Mouse (Mus musculus) urinary bladder, postnatal 25 days (tissue): Measurements from ENCODE around the gene Dync2h1.
"Not testable (repeated sequence)": the region's sequence is repeated elsewhere in the genome, so short reads cannot be mapped to it uniquely, and the experiment has no call there.

Experiments used
- DNase-seq: peaks from one replicate; pipeline ENCODE4 v3.0.0; 2022; ENCODE audit warnings: low spot score

Dync2h1 gene

DNA sequence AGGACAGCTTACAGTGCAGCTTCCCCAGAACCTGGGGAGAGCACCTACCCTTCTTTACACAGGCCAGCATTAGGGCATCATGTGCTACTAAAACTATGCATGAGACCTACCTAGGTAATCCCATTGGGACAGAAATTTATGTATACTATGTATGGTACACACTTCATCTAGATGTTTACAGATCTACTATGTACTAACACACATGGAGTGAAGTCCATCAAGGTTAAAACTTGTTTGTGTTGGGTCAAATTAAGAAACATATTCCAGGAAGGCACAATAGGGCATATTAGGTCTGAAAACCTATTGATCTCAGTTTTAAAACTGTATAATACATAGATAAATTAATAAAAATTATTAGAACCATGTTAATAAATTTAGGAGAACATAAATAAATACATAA lies 168.6 kb downstream of the Dync2h1 start:
- no peak for DNase-seq

DNA sequence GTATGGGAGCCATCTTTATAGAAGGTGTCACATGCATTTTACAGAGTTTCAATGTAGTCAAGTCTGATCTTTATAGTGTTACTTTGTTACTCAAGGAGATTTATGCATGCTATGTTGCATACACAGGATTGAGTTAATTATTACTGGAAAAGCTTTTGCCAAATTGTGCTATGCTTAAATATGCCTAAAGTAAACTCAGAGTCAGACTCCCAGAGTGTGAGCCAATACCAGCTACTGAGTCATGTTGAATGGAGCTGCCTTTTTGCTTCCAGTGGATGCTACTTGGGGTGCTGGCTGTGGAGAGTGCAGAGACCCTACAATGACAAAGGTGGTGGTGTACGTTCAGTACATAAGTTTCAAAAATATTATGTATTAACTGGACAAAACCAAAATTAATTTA lies 169.5 kb downstream of the Dync2h1 start:
- no peak for DNase-seq

DNA sequence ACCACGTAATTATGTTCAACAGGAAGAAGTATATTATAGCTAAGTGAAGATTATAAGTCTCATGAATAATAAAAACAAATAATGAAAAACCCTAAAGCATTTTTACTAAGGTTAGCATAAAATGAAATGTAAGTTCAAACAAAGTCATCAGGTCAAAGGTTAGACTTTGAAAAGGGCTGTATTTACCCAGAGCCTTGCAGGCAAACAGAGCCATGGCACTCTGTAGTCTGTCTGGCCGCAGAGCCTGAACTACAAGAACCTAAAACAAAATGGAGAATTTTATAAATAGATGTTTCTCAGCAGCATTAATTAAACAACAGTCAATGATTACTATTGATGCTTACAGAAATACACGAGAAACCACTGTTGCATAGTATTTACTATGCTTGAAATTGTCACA lies 174.5 kb downstream of the Dync2h1 start:
- no peak for DNase-seq

DNA sequence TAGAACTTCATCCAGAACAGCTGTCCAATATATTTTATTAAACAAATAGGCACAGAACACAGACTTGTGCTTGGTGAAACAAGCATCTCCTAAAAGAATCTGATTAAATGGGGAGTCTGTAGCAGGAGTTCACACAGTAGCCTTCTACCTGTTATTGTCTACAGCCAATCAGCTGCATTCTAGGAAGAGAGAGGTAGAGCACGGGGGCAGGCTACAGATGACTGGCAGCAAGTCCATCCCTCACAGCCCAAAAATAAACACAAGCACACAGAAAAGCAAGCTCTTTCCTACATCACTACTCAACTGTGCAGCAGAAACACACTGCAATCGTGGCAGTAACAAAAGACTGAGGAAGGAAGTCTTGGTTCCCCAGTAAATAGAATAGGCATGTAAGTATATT lies 189.4 kb downstream of the Dync2h1 start:
- no peak for DNase-seq

DNA sequence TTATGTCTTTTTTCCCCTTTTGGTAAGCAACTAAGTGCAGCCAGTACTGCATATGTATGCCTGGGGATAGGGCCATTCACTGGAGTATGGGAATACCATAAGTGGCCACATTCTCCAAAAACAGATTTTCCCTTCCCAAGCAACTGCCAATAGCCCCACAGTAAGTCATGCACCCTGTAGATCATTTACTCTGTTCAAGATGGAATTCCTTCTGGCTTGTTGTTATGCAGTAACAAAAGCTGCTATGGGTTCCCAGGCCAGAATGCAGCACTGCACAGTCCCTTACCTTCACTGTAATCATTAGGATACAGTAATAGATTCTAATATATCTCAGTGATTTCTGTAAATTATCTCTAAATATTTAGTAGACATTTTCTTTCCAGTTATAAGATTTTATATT lies 190.0 kb downstream of the Dync2h1 start:
- no peak for DNase-seq

DNA sequence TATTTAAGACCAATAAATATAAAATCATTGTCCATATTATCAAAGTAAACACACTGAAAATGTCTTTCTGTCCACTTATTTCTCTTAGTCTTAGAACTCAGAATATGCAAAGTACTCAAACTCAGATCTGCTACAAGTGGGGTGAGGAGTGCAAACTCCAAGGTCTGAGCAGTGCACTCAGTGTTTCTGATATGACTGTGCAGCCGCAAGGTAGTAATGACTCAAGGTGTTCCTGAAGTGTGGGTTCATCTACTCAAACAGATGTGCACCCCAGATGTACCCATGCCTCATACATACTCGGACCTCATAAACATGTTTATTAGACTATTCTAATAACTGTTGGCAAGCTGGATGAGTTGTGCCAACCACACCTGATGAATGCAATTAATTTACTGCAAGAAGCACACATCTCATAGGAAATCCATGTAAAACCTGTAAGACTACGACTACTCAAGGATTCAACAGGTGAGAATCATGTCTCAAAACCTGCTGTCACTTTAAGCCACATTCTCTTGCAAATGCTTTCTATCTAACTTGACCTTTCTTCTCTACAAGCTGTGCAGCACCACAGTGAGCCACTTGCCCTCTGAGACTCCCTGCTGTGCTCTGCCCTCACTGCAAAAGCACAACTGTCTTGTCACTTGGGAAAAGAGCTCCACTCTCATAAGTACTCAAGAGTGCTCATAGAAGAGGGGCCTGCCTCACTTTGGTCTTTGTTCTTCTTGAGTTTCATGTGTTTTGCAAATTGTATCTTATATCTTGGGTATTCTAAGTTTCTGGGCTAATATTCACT lies 195.2 kb downstream of the Dync2h1 start:
- no peak for DNase-seq

DNA sequence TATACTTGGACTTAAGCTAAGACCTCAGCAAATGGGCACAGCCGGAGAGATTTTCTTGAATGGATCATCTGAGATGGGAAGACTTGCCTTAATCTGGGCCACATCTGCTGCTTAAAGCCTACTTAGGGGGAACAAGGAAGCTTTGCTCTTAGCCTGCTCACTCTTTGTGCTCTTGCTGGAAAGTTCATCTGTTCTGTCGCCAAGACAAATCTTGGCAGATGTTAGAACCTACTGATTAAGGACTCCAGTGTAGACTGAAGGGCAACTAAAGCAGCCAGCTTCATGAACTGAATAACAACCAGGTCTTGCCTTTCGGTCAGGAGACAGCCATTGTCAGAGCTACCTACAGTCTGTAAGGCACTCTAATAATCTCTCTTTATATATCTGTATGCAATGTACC lies 198.1 kb downstream of the Dync2h1 start:
- no peak for DNase-seq

DNA sequence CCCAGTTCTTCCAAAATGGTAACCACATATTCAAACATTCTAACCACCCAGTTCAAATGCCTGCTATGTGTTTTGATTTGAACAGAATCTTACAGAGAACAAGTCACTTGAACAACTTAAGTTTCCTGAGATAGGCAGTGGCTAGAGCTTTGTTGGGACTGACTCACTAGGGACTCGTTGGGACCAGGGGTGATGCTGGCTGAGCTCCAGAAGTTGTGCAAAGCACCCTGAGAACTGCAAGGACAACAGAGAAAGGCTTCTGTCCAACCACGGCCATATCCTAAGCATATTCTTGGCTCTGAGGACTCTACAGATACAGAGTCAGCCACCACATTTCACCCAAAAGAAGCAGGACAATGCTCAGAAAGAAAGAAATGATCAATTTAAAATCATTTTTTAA lies 215.1 kb downstream of the Dync2h1 start:
- DNase-seq, result no peak

DNA sequence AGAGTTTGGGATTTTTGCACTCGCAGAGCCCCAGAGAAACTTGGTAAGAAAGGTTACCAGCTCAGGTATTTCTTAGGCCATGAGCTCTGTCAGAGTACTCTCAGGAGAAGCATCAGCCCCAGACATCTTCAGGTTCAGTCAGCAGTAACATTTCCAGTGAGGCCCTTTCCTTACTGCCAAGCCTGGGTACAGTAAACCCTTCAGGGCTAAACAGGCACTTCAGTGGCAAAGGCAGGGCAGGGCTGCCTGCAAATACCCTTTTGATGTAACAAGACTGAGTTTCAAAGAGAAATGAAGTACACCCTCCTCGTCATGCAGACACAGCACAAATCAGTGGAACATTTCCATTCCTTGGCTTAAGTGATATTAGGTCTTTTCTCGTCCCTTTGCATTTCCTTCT lies 219.2 kb downstream of the Dync2h1 start:
- no peak for DNase-seq

DNA sequence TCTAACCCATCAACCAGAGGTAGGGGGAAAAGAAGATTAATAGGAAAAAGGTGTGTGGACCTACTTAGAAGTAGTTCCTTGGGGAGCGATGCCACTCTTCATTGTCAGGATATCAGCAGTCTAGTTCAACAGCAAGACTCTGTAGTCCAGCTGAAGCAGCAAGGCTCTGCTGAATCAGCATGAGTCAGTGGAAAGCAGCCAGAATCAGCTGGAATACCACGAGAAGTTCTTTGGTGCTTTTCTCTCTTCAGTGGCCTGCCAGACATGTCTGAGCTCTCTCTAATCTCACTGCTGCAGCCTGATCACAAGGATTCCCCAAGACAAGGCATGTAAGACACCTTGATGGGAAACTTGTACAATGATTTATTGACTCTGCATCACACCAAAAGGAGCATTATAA lies 225.9 kb downstream of the Dync2h1 start:
- DNase-seq, result no peak

DNA sequence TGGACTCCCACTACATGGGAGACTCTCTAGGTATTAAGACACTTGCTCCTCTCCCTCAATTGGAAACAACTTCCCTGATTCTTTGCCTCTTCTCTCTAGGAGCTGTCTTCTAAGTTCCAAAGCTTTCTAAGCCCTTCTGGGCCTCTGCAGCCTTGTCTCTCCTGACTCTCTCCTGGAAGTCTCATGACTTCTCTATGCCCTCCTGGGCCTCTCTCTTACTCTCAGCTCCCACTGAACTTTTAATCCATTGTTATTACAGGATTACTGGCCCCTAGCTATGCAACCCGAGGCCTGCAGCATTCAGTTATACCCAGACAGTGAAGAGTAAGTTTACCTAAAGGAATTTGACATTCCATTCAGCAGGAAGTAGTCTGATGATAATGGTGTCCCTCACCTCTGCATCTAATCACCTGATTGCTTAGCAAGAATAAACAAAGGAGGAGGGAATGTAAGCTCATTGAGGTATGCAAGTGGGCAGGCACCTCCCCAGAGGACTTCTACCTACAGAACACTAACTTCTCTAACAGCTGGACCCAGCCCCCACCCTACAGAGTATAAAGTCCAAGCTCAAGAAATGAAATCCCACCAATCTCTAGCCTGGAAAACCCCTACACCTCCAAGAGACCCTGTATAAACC lies 256.7 kb downstream of the Dync2h1 start:
- DNase-seq, result no peak

DNA sequence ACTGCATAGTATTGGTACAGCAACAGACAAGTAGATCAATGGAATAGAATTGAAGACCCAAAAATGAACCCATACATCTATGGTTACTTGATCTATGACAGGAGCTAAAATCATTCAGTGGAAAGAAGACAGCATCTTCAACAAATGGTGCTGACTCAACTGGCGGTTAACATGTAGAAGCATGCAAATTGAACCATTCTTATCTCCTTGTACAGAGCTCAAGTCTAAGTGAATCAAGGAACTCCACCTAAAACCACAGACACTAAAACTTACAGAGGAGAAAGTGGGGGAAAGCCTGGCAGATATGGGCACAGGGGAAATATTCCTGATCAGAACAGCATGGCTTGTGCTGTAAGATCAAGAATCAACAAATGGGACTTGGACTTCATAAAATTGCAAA lies 270.8 kb downstream of the Dync2h1 start:
- DNase-seq, result no peak

DNA sequence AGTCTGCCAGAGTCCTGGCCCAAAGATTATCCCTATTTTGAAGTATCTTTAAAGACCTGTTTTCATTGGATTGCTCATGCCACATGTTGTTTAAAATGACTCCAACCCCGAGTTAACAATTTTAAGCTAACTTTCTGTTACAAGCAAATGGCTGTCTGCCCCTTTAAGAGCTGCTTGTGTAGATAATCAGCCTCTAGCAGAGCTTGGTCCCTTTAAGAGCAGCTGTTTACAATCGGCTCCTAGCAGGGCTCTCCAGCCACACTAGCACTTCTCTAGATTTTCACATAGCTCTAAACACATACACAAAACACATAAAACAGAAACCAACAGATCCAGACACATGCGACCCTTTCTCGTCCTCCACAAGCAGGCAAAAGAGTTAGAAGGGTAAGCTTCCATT lies 273.7 kb downstream of the Dync2h1 start:
- DNase-seq, result not testable (repeated sequence)

DNA sequence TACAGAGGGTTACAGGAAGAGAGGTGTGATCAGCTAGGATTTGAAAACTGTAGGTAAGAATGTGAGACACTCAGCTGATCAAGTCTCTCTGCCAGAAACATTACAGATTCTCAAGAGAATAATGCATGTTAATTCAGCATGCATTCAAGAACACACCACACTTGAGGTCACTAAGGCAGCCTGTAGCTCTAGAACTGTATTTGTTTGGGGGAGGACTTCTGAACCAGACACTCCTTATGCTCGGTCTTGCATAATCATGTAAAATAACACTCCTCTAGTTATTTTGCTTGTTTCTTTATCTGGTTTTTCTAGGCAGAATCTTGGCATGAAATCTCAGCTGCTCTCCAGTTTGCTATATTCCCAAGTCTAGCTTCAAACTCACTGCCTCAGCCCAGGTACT lies 282.6 kb downstream of the Dync2h1 start:
- no peak for DNase-seq

DNA sequence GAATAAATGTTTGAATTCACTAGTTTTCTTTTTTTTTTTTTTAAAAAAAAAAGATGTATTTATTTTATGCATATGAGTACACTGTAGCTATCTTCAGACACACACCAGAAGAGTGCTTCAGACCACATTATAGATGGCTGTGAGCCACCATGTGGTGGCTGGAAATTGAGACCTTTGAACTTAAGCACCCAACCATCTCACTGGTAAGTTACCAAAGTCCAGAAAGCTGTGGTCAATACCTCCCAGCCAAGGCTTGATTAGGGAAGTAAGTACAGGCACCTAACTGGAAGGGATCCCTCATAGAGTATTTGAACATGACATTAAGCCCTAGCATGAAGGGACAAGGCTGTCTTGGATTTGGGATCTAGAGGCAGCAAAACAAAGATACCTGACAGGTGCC lies 292.9 kb downstream of the Dync2h1 start:
- no peak for DNase-seq

DNA sequence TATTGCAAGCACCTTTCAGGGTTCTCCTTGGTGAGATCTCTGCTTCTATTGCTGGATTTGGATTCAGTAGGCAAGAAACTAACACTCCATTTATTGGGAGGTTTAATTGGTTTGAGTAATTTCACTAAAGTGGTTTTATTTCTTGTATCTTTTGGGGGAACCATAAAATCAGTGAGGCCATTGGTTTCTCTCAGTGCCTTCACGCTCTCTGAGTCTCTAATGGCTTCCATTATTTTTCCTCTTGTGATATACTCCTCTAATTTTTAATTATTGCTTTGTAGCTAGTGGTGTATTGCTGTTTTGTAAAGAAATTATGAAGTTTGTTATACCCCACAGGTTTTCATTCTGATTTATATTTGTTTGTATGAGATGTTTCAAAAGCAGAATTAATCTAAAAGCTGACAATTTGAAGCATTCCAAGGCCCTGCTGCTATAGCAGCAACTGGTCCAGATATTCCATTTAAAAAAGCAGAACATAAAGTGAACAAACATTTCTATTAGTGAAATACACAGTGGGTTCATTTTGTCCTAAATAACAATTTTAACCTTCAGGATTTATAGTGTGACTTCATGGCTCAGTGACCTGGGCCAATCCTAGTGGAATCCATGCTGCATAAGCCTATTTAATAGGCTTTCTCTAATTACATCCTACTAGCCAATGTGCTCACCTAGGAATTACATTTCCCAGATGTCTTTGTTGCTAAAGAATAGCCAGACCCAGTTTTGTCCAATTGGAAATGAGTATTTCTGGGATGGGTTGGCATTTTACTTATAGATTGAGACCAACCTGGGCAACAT lies 302.9 kb downstream of the Dync2h1 start:
- DNase-seq, result no peak
